Mouse (Mus musculus) CH12.LX (cell line): ENCODE measurements around the gene Nckap1l.

Source experiments
- IRF4 ChIP-seq: IDR thresholded peaks from 2 replicates; pipeline ENCODE4 v1.6.1; 2014; ENCODE audit warnings: low read depth, mild to moderate bottlenecking, inconsistent platforms, low read length, improper control_type of control experiment
- POLR2A ChIP-seq: IDR thresholded peaks from 2 replicates; pipeline ENCODE4 v1.6.1; 2011; ENCODE audit warnings: low read depth, mild to moderate bottlenecking, improper control_type of control experiment, low read length
- TCF12 ChIP-seq: IDR thresholded peaks from 2 replicates; pipeline ENCODE4 v1.6.1; 2014; ENCODE audit warnings: low read depth, mild to moderate bottlenecking, inconsistent platforms, low read length, improper control_type of control experiment
- UBTF ChIP-seq: IDR thresholded peaks from 2 replicates; pipeline ENCODE4 v1.6.1; 2012; ENCODE audit warnings: low read depth, mild to moderate bottlenecking, inconsistent platforms, low read length, improper control_type of control experiment, moderate library complexity
- USF2 ChIP-seq: conservative IDR thresholded peaks from 2 replicates; pipeline ENCODE4 v1.6.1; 2011; ENCODE audit warnings: low read depth, low read length, improper control_type of control experiment
- ZC3H11A ChIP-seq: IDR thresholded peaks from 2 replicates; pipeline ENCODE4 v1.6.1; 2012; ENCODE audit warnings: low read depth, mild to moderate bottlenecking, inconsistent platforms, low read length, improper control_type of control experiment

- TF ChIP-seq ZC3H11A (no peak), IRF4 (no peak), USF2 (no peak), UBTF (no peak), TCF12 (no peak), POLR2A (no peak)
Measured at GRCm38 (mm10) chr15:103542526-103542925, 88.9 kb downstream of the Nckap1l start.
